Mouse (Mus musculus): ENCODE data around the gene Gm20388. TPM values are rescaled to one million over a fixed set of nuclear protein-coding genes. Genes with fewer than 3 reads are reported as not detected.

Gm20388 gene
- polyA plus RNA-seq, 1 experiment from 2014 or later: 7.4 TPM

DNA sequence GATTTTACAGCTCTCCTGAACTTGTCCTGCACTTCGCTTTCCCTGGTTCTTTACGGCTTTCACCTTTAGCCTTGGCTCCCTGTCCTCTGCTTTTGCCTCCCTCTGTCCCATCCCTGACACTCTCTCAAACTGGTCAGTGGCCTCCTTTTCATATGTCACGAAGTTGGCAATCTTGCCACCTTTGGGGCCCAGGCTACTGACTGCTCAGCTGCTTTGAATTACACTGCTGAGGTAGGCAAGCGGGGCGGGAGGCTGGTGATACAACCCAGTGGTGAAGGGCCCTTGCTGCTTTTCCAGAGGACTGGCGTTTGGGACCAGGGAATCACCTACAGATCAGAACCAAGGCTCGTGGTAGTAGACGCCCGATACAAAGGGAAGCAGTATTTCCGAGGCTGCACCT, 3465.1 kb downstream of the Gm20388 start:
- Histone ChIP-seq H3K4me1 (peaks cover 19% of the 10 kb centered on the region), H3K36me3 (peaks cover 29% of the 10 kb centered on the region), H3K4me2 (no peak overlapping the region), H3K27ac (no peak overlapping the region), H3K9me3 (replicated peaks) (no peaks in the 10 kb centered on the region), H3K4me3 (replicated peaks) (no peak overlapping the region), H3K9ac (no peak overlapping the region), H3K27me3 (no peaks in the 10 kb centered on the region)
- 87% methylated on average over 10 of the region's 10 CpGs for WGBS
- ATAC-seq (replicated peaks; ENCODE audit: low FRiP score): no peak

DNA sequence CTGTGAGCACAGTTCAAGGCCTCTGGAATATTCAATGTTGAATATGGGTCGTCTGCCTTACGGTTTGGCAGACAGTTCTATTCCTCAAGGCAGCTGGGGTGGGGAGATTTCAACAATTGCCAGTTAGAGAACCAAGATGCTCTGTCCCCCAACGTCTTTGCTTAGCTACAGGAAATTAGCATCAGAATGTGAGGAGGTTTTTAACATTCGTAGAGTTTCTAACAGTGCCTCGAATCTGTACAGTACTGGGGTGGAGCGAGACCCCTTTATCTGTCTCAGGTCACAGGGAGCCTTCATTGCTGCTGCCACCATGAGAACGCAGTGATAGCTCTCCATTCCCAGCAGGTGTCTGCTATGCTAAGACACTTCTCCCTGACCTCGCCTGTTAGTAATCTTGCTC, 3465.5 kb downstream of the Gm20388 start:
- Histone ChIP-seq H3K4me3 (replicated peaks) (no peak overlapping the region), H3K36me3 (peaks cover 31% of the 10 kb centered on the region), H3K27ac (no peak overlapping the region), H3K9ac (no peak overlapping the region), H3K27me3 (no peaks in the 10 kb centered on the region), H3K4me2 (no peak overlapping the region), H3K4me1 (peaks cover 19% of the 10 kb centered on the region), H3K9me3 (replicated peaks) (no peaks in the 10 kb centered on the region)
- no peak for ATAC-seq (replicated peaks; ENCODE audit: low FRiP score)
- WGBS: 79% methylated on average over 8 of the region's 8 CpGs

DNA sequence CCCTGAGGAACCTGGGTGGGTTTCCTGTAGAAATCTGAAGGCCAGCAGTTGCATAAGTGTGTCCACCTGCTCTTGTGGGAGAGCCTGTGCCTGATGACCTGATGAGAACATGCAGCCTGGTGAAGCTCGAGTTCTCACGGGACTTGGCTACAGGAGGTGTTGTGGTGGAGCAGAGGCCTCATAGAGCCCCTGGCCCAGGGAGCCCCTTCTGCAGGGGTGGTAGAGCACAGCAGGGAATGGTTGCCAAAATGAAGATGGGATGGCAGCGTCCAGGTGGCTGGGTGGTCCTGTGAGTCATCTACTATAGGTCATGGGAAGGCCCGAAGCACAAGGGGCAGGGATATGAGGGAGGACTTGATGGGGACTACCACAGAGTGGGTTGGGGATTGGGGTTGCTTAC, 3471.1 kb downstream of the Gm20388 start:
- Histone ChIP-seq H3K9me3 (replicated peaks) (no peaks in the 10 kb centered on the region), H3K36me3 (peaks cover 79% of the 10 kb centered on the region), H3K9ac (no peak overlapping the region), H3K4me3 (replicated peaks) (no peak overlapping the region), H3K27ac (no peak overlapping the region), H3K4me2 (no peak overlapping the region), H3K27me3 (no peaks in the 10 kb centered on the region), H3K4me1 (no peaks in the 10 kb centered on the region)
- WGBS: 96% methylated on average over 4 of the region's 4 CpGs
- ATAC-seq (replicated peaks; ENCODE audit: low FRiP score): no peak

DNA sequence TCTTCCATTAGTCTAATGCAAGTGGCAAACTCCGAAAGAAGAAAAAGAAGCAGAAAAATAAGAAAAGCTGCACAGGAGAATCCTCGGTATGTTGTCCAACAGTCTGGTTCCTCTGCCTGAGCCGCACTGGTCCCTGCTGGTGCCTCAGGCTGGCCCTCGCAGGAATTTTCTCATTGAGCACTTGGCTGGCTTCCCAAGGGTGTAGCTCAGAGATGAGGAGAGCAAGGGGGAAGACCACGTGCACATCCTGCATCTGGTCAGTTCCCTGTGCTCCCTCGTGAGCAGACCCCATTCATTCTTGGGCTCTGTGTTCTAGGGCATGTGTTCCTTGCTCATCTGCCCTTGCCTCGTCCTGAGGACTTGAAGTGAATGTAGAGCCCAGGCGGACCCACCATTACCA, 3471.9 kb downstream of the Gm20388 start:
- H3K9me3 ChIP-seq (replicated peaks): no peaks in the 10 kb centered on the region
- no peak overlapping the region for H3K27ac ChIP-seq
- no peaks in the 10 kb centered on the region for H3K27me3 ChIP-seq
- no peak for ATAC-seq (replicated peaks; ENCODE audit: low FRiP score)
- H3K4me1 ChIP-seq: no peaks in the 10 kb centered on the region
- no peak overlapping the region for H3K4me3 ChIP-seq (replicated peaks)
- no peak overlapping the region for H3K4me2 ChIP-seq
- no peak overlapping the region for H3K9ac ChIP-seq
- peaks cover 80% of the 10 kb centered on the region for H3K36me3 ChIP-seq
- 85% methylated on average over 8 of the region's 8 CpGs for WGBS

DNA sequence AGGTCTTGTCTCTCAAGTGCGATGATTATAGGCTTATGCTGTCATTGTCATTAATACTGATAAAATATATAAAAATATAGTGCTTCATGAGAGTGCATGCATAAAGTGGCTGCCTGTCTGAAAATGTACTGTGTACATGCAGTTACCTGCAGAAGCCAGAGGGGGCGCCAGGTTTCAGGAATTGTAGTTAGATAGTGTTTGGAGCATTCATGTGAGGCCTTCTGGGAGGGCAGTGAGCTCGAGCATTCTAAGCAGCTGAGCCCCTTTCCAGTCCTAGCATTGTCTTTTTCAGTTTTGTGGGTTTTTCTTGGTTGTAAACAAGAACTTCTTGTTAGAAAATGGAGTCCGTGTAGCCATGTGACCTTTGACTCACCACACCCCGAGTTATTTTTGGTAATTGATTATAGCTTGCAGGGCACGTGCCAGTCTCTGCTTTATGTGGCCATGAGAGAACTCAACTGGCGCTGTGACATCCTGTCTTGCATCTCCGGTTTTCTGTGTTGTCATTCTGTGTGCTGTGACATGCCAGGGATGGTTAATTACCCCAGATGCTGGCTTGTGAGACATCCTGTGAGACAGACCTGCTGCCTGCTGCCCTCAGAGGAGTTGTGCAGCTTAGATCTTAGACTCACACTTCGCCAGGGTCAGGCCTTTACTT, 3474.4 kb downstream of the Gm20388 start:
- no peak overlapping the region for H3K27ac ChIP-seq
- no peaks in the 10 kb centered on the region for H3K9me3 ChIP-seq (replicated peaks)
- H3K9ac ChIP-seq: no peak overlapping the region
- peaks cover 94% of the 10 kb centered on the region for H3K36me3 ChIP-seq
- no peak overlapping the region for H3K4me3 ChIP-seq (replicated peaks)
- H3K4me1 ChIP-seq: no peaks in the 10 kb centered on the region
- 71% methylated on average over 9 of the region's 9 CpGs for WGBS
- H3K4me2 ChIP-seq: no peak overlapping the region
- no peak for ATAC-seq (replicated peaks; ENCODE audit: low FRiP score)
- H3K27me3 ChIP-seq: no peaks in the 10 kb centered on the region

DNA sequence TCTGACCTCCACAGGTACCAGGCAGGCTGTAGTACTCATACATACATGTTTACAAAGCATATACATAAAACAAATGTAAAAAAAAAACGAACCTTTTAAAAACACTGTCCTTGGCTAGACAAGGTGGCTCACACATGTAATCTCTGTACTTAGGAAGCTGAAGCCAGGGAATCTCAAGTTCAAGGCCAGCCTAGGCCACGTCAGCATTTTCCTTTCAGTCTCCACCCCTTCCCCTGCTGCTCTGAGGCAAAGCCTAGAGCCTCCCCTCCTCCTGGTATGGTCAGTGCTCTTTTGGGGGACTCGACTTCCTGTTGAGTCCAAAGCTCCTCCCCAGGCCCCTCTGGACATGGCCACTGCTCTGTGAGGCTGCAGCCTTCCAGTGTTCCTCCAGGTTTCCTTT, 3476.4 kb downstream of the Gm20388 start:
- no peaks in the 10 kb centered on the region for H3K4me1 ChIP-seq
- no peak overlapping the region for H3K27ac ChIP-seq
- no peaks in the 10 kb centered on the region for H3K27me3 ChIP-seq
- H3K4me2 ChIP-seq: no peak overlapping the region
- WGBS: 76% methylated on average over 3 of the region's 3 CpGs
- ATAC-seq (replicated peaks; ENCODE audit: low FRiP score): no peak
- peaks cover 100% of the 10 kb centered on the region for H3K36me3 ChIP-seq
- H3K9ac ChIP-seq: no peak overlapping the region
- no peaks in the 10 kb centered on the region for H3K9me3 ChIP-seq (replicated peaks)
- H3K4me3 ChIP-seq (replicated peaks): no peak overlapping the region

DNA sequence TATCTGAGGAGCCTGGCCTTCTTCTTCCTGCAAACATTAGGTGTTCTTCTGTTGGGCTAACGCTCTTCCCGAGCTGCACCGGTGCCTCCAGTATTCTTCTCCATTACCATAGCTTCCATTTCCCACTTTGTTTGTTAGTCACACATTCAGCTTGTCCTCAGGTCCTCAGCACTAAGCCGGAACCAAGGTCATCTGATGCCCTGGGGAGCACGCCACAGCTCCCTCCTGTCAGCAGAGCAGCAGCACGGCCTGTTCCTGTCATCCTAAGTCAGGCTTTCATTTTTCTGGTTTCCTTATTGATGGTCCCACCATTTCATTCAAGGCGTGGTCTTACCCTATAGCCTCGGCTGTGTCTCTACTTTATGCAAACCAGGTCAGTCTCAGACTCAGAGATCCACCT, 3477.2 kb downstream of the Gm20388 start:
- Histone ChIP-seq H3K4me1 (no peaks in the 10 kb centered on the region), H3K27ac (no peak overlapping the region), H3K9me3 (replicated peaks) (no peaks in the 10 kb centered on the region), H3K9ac (no peak overlapping the region), H3K27me3 (no peaks in the 10 kb centered on the region), H3K36me3 (peaks cover 100% of the 10 kb centered on the region), H3K4me3 (replicated peaks) (no peak overlapping the region), H3K4me2 (no peak overlapping the region)
- no peak for ATAC-seq (replicated peaks; ENCODE audit: low FRiP score)
- 92% methylated on average over 8 of the region's 8 CpGs for WGBS

DNA sequence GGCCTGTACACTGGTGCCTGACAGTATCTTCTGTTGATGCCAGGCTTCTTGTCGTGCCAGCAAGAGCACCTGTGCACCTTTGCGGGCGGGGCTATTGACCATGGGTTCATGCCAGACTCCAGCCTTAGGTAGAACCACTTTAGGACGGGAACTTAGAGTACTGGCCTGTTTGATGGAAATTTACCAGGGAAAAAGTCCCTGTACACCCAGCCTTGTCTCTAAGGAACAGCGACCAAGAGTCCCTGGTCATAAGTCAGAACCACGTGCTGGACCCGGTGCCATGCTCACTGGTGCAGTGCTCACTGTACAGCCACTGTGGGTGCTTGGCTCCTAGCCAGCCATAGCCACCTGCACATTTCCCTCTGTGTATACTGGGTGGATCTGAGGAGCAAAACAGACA, 3478.4 kb downstream of the Gm20388 start:
- WGBS: 95% methylated on average over 7 of the region's 7 CpGs
- Histone ChIP-seq H3K36me3 (peaks cover 100% of the 10 kb centered on the region), H3K4me1 (no peaks in the 10 kb centered on the region), H3K4me2 (no peak overlapping the region), H3K4me3 (replicated peaks) (no peak overlapping the region), H3K27ac (no peak overlapping the region), H3K27me3 (no peaks in the 10 kb centered on the region), H3K9ac (no peak overlapping the region), H3K9me3 (replicated peaks) (no peaks in the 10 kb centered on the region)
- ATAC-seq (replicated peaks; ENCODE audit: low FRiP score): no peak

DNA sequence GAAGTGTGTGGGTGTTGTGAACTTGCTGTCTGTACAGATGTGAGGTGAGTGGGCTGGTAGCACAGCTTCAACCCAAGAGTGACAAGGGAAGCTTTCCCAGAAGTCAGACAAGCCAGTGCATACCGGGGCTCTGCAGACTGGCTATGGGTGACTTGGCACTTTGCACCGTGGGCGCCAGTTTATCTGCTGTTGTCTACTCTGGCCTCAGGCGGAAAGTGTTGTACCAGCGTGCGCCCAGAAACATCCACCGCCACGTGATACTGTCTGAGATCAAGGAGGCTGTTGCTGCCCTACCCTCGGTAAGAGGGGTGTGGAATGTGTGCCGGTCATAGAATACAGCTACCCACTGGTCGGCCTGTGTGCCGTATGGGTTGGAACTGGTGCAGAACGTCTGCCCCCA, 3487.7 kb downstream of the Gm20388 start:
- no peaks in the 10 kb centered on the region for H3K27me3 ChIP-seq
- H3K27ac ChIP-seq: no peak overlapping the region
- 93% methylated on average over 13 of the region's 13 CpGs for WGBS
- no peak for ATAC-seq (replicated peaks; ENCODE audit: low FRiP score)
- H3K4me3 ChIP-seq (replicated peaks): no peak overlapping the region
- peaks cover 100% of the 10 kb centered on the region for H3K36me3 ChIP-seq
- no peak overlapping the region for H3K9ac ChIP-seq
- H3K9me3 ChIP-seq (replicated peaks): no peaks in the 10 kb centered on the region
- no peaks in the 10 kb centered on the region for H3K4me1 ChIP-seq
- H3K4me2 ChIP-seq: no peak overlapping the region

DNA sequence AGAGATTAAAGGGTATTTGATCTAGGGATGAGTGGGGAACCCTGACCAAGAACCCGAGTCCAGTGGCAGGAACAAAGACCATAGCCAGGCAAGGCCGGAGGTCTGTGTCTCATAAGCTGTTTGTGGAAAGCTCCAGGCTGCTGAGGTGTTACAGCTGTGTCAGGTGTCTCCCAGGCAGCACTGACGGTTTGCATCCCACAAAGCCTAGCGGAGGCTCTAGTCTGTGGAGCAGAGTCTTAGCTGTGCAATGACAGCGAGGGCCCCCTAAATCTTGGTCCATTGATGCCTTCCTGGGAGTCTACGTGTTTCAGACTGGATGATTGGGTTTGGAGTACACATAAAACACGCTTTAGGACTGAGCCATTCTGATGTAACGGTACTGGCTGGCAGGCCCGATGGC, 3491.3 kb downstream of the Gm20388 start:
- Histone ChIP-seq H3K9ac (no peak overlapping the region), H3K4me3 (replicated peaks) (no peak overlapping the region), H3K27ac (no peak overlapping the region), H3K27me3 (peaks cover under 1% of the 10 kb centered on the region; the same call in 1 of the 2 replicates), H3K9me3 (replicated peaks) (no peaks in the 10 kb centered on the region), H3K4me1 (0 out of 2 replicates have a peak, but pooled peaks cover 4% of the 10 kb centered on the region), H3K4me2 (no peak overlapping the region), H3K36me3 (peaks cover 66% of the 10 kb centered on the region)
- WGBS: 86% methylated on average over 9 of the region's 9 CpGs
- ATAC-seq (replicated peaks; ENCODE audit: low FRiP score): no peak

DNA sequence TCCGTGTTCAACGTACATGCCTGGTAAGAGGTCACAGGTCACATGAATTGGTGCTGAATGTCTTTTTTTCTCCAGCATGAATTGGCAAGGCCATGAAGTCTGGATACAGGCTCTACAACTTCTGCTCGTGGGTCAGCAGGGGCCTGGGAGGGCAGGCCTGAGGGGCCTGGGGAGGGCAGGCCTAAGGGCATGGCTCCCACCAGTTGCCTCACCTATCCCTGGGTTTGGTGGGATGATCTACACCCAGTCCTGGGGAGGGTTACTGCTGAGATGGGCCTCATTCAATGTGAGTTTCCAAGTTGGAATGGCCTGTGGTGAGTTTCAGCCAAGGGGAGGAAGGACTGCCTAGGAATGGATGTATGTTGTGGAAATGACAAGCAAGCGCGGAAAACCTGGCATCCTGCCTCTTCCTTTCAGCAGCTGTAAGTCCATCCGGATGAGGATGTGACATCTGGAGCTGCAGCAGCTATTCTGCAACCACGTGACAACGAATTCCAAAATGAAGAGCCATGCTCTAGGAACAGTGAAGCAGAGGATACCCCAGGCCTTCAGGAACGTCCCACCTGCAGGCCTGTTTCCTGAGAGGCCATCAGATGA, 3492.2 kb downstream of the Gm20388 start:
- Histone ChIP-seq H3K4me3 (replicated peaks) (no peak overlapping the region), H3K4me2 (no peak overlapping the region), H3K27ac (no peak overlapping the region), H3K4me1 (0 out of 2 replicates have a peak, but pooled peaks cover 4% of the 10 kb centered on the region), H3K9me3 (replicated peaks) (no peaks in the 10 kb centered on the region), H3K36me3 (peaks cover 57% of the 10 kb centered on the region), H3K9ac (no peak overlapping the region), H3K27me3 (peaks cover 9% of the 10 kb centered on the region)
- no peak for ATAC-seq (replicated peaks; ENCODE audit: low FRiP score)
- WGBS: 90% methylated on average over 9 of the region's 9 CpGs

DNA sequence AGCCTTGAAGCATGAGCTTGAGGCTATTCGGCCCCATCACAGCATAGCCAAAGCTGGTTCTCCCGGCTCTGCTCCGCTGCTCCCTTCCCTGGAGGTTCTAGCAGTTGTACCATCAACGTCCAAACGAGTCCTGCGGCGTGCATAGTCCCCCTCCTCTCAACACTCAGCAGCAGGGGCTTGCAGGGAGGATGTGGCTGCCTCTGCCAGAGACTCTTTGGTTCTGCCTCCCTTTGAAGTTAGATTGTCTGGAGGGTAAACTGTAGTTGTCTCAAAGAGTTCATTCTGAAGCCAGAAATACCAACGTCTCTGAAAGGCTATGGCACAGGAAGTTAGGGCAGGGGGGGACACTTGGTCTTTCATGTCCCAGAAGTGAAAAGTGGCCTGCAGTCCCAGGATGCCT, 3493.9 kb downstream of the Gm20388 start:
- Histone ChIP-seq H3K36me3 (peaks cover 40% of the 10 kb centered on the region), H3K9me3 (replicated peaks) (no peaks in the 10 kb centered on the region), H3K27ac (no peak overlapping the region), H3K4me2 (no peak overlapping the region), H3K4me3 (replicated peaks) (no peak overlapping the region), H3K27me3 (peaks cover 24% of the 10 kb centered on the region), H3K4me1 (peaks cover 10% of the 10 kb centered on the region; the same call in 1 of the 2 replicates), H3K9ac (no peak overlapping the region)
- ATAC-seq (replicated peaks; ENCODE audit: low FRiP score): no peak
- WGBS: 27% methylated on average over 8 of the region's 8 CpGs

DNA sequence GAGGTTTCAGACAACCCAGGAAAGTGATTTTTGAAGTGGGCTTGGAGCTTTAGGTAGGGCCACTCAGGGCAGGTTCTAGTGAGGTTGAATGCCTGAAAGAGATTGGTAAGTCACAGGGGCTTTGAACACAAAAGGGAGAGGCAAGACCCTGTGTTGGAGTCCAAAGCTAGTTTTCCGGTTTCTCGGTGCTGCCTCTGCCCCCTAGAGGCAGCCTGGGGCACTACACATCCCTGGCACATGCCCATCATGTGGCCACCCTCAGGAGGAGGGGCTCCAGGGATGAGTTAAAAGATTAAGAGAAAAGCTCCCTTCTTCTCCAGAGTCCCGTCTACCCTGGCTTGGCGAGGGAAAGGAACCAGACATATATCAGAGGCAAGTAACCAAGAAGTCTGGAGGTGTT, 3496.1 kb downstream of the Gm20388 start, which contains the start of gene Mc1r:
Gene Mc1r (plus strand): TSS at position 322 of the 400 bp plus-strand sequence.
- no peak for ATAC-seq (replicated peaks; ENCODE audit: low FRiP score)
- Histone ChIP-seq H3K4me2 (no peak within 1 kb of the TSS), H3K4me1 (peaks cover 31% of the 10 kb centered on the region), H3K27ac (no peak within 1 kb of the TSS), H3K36me3 (peaks cover 18% of the 10 kb centered on the region), H3K9ac (no peak within 1 kb of the TSS), H3K4me3 (replicated peaks) (no peak within 1 kb of the TSS), H3K9me3 (replicated peaks) (no peaks in the 10 kb centered on the region), H3K27me3 (peaks cover 47% of the 10 kb centered on the region)
- WGBS: 8% methylated on average over 4 of the region's 4 CpGs
